Mouse (Mus musculus) frontal cortex, postnatal 25 days (tissue): ENCODE measurements around the gene Col11a2.

ENCODE experiments used
- DNase-seq, 2 experiments: peaks; one replicate each; pipeline ENCODE4 v3.0.0; 2022; ENCODE audit warnings: low spot score in 2 of 2

Col11a2 gene

GRCm38 (mm10) chr17:34026221-34026620, 13.0 kb upstream of the Col11a2 start:
- no peak for DNase-seq

DNA sequence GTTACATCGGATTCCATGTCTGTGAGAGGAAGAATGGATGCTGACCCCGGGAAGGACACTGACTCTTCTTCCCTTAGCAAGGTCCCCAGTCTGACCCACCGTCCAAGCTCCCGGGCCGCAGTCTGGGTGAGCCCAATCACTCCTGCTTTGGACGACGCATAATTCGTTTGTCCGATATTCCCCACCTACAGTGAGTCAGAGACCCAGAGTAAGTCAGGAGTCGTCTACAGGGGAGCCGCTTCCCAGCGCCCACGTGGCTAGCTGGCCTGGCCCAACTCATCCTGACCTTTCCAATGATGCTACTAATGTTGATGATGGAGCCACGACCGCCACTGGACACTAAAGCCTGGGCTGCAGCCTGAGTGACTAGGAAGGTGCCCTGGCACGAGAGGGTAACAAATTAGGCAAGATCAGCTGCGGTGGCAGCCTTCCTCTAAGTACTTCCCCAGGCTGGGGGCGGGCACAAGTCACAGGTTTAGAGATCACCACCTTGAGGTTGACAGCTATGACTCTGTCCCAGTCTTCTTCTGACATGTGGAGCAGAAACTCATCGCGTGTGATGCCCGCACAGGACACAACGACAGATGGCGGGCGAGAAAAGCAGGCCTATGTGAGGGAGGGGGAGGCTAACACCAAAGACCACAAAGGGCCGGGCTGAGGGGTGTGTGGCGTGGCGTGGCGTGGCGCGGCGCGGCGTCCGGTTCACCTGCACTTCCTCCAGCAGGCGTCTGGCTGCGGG, 12.2 kb upstream of the Col11a2 start:
- no peak for DNase-seq

- DNase-seq: peak; percentile 83 to 84
Measured at GRCm38 (mm10) chr17:34027656-34028223, 11.5 kb upstream of the Col11a2 start, which contains the start of gene H2-Ke6. Gene H2-Ke6 (minus strand): TSS chr17:34028060.

- no peak for DNase-seq
Measured at GRCm38 (mm10) chr17:34028501-34029149, 10.6 kb upstream of the Col11a2 start.

DNA sequence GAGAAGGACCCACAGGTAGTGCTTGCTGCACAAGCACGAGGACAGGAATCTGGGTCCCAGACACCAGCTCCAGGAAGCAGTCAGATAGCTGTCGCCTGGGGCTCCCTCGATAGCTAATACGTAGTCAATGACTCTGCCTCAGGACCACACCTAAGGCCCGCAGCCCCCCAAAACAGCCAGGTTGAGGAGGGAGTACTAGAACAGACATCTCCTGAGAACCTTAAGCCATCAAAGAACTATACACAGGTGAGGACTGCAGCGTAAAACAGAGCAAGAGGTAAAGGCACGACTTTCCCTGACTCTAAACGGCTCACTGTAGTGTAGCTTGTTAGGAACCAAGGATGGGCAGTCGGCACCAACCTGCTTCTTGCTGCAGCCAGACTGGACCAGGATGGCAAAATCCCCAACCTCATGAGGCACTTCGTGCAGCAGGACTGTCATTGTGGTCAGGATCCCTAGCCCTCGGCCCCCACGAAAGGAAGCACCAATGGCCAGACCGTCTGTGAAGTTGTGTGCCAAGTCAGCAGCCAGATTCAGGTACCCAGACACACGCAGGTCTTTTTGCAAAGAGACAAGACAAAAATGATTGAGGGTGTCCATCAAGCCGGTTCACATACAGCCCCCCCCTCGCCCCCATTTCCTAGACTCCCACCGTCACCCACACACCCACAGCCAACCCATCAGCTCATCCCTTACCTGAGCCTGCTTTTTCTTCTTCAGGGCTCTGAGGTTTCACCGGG, 9.9 kb upstream of the Col11a2 start:
- no peak for DNase-seq

DNA sequence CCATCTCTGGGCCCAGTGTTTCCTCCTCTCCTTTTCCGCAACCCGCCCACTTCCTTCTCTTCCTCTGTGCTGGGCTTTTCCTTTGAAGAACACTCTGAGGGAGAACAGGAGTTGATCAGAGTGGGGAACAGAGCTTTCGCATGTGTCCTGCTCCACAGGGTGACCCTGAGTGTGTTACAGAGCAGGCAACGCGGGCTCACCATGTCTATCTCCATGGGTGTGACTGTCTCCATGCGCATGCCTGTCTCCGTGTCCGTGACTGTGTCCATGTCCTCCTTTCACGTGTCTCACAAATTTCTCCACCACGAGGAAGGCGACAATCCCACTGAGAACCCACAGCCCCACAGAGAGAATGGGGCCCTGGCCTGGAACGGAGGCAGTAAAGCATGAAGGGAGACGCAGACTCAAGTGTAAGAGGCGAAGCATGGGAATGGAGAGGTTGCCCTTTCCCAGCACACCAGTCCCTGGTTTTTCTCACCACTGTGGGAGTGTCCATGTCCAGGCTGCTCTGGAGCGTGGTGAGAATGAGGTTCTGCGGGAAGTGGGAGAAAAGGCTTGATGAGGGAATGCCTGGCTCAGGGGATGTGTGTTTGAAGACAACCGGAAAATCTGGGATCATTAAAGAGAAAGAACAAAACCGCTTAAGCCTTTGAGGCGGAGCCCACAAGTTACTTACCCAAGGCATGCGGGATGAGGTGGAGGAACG, 9.2 kb upstream of the Col11a2 start:
- DNase-seq: no peak

DNA sequence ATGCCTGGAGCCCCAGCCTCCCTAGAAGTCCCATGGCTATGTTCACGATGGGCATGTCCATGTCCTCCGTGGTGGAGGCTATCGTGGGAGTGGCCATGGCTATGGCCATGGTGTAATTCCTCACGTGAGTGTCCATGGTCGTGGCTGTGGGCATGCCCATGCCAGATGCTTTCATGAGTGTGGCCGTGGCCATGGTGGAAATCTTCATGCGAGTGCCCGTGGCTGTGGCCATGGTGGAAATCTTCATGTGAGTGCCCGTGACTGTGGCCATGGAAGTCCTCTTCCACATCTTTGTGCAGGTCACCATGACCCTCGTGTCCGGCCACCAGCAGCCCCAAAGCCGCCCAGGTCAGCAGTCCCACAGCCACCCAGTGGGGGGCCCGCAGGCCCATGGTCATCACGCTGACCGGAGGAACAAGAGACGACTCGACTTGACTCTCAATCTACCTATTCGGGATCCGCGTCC, 8.3 kb upstream of the Col11a2 start:
- DNase-seq: no peak

DNA sequence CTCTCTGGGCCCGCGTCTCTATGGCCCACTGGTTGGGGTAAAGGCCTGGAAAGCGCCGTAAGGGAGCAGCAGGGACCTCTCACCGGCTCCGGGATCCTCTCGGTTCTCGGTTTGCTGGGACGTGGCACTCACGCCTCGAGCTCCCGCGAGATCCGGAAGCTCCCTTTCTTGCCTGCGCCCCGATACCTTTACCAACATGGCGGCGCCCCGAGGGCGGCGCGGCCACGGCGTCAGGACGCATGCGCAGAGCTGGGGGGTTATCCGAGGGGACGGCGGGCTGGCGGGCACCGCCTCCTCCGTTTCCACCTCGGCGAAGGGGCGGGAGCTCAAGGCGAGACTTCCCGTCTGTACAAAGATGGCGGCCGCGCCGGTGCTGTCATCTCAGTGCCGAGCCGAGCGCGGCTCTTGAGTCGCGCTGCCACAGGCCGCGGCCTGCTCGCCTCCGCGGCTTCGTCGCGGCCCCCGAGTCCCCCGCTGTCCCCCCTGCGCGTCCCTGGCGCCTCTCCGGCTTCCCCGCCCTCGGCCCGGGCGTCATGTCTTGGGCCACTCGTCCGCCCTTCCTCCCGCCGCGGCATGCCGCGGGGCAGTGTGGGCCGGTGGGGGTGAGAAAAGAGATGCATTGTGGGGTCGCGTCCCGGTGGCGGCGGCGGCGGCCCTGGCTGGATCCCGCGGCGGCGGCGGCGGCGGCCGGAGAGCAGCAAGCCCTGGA, 7.6 kb upstream of the Col11a2 start, which contains the start of the genes Slc39a7 and Rxrb:
Gene Slc39a7 (minus strand): TSS at position 218 of the 709 bp plus-strand sequence.
Gene Rxrb (plus strand): TSS at position 348 of the 709 bp plus-strand sequence.
- DNase-seq: peak; percentile 90 to 97

DNA sequence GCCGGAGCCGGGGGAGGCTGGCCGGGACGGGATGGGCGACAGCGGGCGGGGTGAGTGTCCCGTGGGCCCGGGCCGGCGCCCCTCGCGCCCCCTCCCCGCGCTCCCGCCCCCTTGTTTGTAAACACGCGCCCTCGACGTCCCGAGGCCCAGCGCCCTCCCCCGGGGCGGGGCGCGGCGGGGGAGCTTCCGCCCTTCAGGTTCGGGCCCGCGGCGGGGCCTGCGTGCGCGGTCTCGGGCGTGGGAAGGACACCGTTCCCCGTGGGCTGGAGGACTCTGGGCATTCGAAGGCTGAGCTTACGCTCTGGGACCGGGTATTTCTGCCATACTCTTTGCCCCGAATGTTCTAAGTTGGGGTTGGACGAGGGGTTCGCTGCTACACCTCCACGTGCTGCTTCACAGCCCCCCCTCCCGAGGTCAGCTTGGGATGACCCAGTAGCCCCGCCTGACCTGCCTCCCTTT, 7.0 kb upstream of the Col11a2 start:
- DNase-seq: no peak

DNA sequence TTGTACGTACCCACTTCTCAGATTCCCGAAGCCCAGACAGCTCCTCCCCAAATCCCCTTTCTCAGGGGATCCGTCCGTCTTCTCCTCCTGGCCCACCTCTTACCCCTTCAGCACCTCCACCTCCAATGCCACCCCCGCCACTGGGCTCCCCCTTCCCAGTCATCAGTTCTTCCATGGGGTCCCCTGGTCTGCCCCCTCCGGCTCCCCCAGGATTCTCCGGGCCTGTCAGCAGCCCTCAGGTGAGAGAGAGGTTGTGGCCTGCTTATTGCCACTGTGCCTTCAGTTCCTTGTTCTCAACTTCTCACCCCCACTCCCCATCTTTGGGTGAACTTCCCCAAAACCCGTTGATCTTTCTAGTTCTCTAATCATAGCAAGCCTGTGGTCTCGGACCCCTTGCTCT, 6.4 kb upstream of the Col11a2 start:
- no peak for DNase-seq

GRCm38 (mm10) chr17:34033441-34033840, 5.8 kb upstream of the Col11a2 start:
- no peak for DNase-seq

DNA sequence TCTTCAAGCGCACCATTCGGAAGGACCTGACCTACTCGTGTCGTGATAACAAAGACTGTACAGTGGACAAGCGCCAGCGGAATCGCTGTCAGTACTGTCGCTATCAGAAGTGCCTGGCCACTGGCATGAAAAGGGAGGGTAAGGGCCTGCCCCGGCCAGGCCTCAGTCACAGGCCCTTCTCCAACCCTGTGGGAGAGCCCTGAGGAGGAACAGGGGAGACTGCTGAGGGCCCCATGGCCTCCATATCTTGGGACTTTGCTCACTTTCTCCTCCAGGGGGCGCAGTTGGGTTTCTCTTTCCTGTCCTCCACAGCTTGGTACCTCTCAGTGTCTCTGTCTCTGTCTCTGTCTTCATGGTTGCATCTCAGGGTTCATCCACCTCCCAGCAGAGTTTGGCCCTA, 5.2 kb upstream of the Col11a2 start:
- peak in 1 of 2 experiments; percentile 67 for DNase-seq

- no peak for DNase-seq
Measured at GRCm38 (mm10) chr17:34035517-34035916, 3.7 kb upstream of the Col11a2 start.

- DNase-seq: no peak
Measured at GRCm38 (mm10) chr17:34036647-34037046, 2.6 kb upstream of the Col11a2 start.

DNA sequence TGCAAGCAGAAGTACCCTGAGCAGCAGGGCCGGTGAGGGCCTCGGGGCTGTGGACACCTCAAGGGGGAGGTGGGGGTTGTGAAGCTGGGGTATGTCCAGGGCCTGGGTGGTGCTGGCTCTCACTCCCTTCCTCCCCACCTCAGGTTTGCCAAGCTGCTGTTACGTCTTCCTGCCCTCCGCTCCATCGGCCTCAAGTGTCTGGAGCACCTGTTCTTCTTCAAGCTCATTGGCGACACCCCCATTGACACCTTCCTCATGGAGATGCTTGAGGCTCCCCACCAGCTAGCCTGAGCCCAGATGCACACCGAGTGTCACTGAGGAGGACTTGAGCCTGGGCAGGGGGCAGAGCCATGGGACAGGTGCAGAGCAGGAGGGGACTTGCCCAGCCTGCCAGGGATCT, 2.0 kb upstream of the Col11a2 start:
- no peak for DNase-seq

DNA sequence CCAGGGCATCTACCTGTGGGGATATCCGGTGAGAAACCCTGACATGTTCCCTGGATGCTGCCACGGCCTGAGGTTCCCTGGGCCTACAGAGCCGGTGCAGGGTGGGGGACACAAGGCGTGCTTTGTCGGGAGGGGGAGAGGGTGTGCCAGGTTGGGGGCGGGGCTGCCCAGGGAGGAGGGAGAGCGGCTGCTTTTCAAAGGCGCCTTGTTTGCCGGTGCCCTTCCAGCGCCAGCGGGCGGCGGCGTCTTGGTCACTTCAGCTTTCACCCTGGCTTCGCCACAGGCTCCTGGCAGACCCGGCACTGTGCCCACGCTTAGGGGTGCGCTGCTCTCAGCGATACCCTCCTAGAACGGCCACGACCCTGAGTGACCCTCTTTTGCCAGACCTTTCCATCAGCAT, 797 bp upstream of the Col11a2 start:
- DNase-seq: no peak

DNA sequence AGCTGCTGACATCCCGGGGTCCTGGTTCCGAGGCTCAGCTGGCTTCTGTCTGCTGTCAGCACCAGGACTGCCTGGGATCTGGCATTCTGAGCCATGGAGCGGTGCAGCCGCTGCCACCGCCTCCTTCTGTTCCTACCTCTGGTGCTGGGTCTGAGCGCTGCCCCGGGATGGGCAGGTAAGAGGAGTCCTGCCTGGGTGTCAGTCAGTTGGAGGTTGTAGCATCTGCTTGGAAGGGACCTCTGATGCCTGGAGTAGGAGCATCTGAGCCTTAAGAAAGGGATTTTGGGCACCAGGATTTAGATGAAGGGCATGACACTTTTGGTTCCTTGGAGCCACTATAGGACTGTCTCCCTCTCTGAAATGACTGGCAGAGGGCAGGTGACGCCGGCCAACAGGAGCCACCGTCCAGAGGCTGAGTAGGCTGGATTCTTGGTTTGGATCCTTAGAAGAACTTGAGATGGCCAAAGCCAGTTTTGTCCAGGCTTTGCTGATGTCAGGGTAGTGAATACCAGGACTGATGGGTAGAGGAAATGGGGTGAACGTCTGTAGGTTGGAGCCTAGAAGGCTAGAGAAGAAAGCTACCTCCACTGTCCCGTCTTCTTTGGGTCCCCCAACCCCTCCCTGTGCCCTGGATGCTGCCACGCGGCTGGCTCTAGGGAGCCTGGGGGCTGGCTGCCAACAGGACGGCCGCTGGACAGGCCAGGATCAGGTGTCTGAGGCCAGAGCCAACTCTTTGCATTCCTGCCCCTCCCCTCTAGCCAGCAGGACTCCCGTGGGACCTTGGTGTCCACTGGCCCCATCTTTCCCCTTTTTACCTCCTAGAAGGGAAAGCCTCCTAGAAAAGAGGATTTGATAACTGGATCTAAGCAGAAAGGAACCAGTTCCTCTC, 569 bp downstream of the Col11a2 start:
- DNase-seq: no peak

- no peak for DNase-seq
Measured at GRCm38 (mm10) chr17:34045941-34046340, 6.7 kb downstream of the Col11a2 start.

DNA sequence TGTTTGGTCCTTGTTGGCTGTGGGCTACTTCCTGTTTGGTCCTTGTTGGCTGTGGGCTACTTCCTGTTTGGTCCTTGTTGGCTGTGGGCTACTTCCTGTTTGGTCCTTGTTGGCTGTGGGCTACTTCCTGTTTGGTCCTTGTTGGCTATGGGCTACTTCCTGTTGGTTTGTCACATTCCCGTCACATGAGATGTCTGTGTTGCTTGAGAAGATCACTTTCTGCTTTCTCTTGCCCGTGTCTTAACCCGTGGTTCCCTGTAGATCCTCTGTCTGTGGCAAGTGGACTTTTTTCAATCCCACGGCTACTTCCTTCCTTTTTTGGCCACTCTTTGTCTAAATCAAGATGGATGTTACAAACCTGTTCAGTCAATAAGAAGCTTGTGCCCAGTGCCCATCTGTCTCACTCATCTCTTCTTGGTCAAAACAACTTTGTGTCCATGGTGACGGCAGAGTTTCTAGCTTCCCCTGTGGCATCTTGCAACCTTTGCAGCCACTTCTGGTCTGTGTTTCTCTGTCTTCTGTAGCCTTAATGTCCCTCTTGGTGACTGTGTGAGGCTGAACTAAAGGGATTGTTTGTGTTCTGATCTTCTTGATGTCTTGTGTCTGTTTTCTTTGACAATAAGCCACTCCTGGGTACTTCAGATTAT, 8.3 kb downstream of the Col11a2 start:
- DNase-seq: no peak
